Mouse (Mus musculus) thymus, postnatal 14 days (tissue): ENCODE results near the gene Pdzph1.

Experiments
- DNase-seq: peaks from one replicate; pipeline ENCODE4 v3.0.0; 2021

The Pdzph1 gene

DNA sequence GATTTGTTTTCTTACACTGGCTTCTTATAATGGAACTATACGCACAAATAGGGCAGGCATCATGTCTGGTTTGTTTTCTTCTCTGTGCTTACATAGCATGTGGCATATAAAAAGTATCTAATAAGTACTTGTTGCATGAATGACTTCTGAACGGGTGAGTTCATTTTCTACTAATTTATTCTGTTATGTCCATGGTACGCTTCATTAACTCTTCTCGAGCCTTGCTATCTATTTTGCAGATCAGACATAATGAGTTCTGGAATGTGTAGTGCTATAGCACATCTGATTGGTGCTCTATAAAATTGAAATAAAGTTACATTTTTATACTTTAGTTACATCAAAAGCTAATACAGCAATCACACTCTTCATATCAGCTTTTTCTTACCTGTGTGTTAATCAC lies 71.2 kb downstream of the Pdzph1 start:
- no peak for DNase-seq

DNA sequence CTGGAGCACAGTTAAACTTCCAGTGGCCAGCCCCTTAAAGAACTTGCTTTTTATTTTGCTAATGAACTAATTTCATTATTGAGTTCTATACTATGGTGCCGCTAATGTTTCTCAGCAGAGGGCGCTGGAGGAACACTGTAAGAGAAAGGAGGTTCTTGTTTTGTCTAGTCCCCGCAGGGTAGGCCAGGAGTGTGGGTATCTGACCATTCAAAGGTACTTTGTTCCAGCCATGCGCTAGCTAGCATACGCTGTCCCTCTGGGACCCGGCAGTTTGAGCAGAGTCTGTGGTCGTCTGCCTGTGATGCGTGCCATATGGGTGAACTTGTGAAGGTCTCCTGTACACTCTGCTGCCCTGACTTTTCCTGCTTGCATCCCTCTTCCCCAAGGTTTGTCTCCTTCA lies 72.1 kb downstream of the Pdzph1 start:
- no peak for DNase-seq

DNA sequence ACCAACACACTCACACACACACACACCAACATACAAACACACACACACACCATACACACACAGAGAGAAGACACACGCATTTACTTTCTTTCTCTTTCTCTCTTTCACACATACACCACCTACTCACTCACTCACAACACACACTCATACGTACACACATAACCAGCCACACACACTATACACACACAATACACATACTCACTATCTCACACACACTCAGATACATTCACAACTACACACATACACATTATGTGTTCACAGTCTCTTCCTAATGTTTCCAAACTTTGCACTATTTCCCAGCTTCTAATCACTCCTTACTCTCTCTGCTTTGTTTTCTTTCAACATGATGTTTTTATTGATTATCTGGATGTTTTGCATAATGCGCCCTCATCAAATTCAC lies 72.6 kb downstream of the Pdzph1 start:
- DNase-seq = no peak

GRCm38 (mm10) chr17:58911564-58911963 lies 79.6 kb downstream of the Pdzph1 start:
- DNase-seq = no peak

- DNase-seq = peak; percentile 26
Observed at GRCm38 (mm10) chr17:58909061-58909661, 82.0 kb downstream of the Pdzph1 start.

DNA sequence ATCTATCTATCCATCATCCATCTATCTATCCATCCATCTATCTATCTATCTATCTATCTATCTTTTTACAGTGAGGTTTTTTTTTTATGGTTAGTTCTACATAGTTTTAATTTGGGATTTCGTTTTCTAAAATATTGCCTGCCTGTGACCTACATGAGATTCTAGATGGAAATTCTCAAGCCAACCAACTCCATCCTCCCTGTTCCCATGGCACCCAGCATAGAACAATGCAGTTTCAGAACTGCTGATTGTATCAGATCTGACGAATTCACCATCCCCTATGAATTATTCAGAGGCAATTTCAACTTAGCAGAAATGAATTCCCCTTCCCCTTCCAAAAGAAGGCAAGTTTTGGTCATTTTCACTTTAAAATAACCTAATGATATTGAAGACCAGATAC lies 85.2 kb downstream of the Pdzph1 start:
- no peak for DNase-seq

- DNase-seq = no peak
Observed at GRCm38 (mm10) chr17:58891488-58892210, 99.5 kb downstream of the Pdzph1 start.

GRCm38 (mm10) chr17:58889905-58890645 lies 101.1 kb downstream of the Pdzph1 start:
- DNase-seq = no peak

DNA sequence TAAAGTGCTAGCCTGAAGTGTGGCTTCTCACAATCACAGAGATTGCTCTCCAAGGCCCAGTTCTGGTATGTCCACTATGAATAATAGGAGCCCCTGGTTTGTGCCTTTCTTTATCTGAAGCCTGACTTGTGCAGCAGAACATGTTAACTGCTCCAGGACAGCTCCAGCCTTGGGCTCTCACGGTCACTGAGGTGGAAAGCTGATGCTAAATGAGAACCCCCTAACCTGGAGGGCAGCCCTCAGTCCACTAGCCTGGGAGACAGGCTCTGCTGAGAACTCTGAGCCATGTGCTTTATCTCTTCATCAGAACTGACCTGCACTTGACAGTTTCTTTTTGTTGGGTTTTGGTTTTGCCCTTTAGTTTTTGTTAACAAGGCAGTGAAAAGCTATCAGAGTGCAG lies 106.8 kb downstream of the Pdzph1 start:
- DNase-seq = no peak

DNA sequence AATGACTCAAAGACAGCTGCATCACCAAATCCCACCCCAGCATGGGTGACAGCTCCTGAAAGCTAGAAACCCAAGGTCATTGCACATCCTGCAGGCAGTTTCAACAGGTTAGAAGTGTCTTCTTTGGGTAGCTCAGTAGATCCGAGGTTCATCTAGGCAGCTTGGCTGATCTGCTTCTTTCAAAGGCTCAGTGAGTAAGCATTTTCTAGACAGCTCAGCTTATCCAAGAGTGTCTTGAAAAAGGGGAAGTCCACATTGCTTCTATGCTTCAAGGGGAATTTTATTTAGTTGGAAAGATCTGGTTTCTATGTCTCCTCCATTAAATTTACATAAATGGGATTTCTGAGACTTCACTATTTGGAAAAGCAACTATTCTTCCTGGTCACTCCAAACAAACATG lies 117.8 kb downstream of the Pdzph1 start:
- no peak for DNase-seq

DNA sequence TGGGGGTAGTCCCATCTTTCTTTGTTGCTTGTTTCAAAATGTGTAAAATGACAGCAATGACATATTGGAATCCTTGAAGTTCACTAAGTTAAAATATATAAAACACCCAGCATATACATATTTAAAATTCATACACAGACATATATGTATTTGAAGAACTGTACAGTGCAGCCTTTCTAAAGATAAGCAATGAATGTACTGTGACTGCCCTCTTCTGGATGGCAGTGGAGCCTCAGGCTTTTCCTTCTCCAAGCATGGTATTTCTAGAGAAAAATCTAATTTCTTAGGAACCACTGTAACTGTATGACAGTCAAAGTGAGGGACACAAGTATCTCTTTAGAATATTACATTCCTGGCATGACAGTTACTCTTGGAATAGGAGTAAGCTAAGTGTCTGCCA lies 120.4 kb downstream of the Pdzph1 start:
- no peak for DNase-seq
